Mouse (Mus musculus) frontal cortex, postnatal 10 days (tissue): ENCODE results near the gene Trim10.
A peak's percentile ranks its signal among the peaks of the same experiment; 100 is the strongest.
"Not testable (repeated sequence)": the region's sequence is repeated elsewhere in the genome, so short reads cannot be mapped to it uniquely, and the experiment has no call there.

Source experiments
- DNase-seq, 2 experiments: peaks; one replicate each; pipeline ENCODE4 v3.0.0; 2022; ENCODE audit warnings: low spot score in 2 of 2, mixed read lengths in 1 of 2

Gene Trim10

GRCm38 (mm10) chr17:36858181-36858580 is 11.2 kb upstream of the Trim10 start:
- DNase-seq = no peak

DNA sequence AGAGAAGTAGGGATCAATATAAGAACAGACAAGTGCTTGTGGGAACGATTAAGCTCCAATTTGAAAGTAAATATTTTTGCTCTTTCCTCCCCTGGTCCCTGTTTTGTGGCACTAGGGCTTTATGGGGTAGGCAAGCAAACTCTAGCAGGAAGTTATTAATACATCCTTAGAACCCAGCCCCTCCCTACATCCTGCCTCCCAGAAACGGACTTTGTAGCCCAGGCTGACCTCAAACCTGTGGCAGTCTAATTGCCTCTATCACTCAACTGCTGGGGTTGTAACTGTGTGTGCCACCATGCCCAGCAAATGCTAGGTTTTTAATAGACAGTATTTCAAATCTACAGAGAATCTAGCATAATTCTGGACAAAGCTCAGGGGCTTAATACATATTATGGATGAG is 7.7 kb upstream of the Trim10 start:
- DNase-seq = no peak

GRCm38 (mm10) chr17:36866719-36867527 is 2.5 kb upstream of the Trim10 start, which contains the start of gene Trim15:
Gene Trim15 (minus strand): TSS chr17:36867210.
- no peak for DNase-seq

DNA sequence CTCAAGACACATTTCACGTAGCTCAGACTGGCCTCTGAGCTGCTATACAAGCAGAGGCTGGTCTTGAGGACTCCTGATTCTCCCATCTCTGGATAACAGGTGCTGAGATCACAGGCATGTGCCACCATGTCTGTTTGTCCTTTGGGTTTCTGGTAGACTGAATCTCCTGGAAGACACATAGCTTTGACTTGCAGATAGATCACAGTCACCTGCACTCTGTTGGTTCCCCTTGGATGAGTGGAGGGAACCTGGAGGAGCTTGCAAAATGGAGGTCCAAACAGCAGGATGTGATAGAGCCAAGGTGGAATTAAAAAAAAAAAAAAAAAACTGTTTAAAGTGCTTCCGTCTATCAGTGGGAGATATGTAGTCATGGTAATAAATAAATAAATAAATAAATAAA is 538 bp upstream of the Trim10 start:
- no peak for DNase-seq

DNA sequence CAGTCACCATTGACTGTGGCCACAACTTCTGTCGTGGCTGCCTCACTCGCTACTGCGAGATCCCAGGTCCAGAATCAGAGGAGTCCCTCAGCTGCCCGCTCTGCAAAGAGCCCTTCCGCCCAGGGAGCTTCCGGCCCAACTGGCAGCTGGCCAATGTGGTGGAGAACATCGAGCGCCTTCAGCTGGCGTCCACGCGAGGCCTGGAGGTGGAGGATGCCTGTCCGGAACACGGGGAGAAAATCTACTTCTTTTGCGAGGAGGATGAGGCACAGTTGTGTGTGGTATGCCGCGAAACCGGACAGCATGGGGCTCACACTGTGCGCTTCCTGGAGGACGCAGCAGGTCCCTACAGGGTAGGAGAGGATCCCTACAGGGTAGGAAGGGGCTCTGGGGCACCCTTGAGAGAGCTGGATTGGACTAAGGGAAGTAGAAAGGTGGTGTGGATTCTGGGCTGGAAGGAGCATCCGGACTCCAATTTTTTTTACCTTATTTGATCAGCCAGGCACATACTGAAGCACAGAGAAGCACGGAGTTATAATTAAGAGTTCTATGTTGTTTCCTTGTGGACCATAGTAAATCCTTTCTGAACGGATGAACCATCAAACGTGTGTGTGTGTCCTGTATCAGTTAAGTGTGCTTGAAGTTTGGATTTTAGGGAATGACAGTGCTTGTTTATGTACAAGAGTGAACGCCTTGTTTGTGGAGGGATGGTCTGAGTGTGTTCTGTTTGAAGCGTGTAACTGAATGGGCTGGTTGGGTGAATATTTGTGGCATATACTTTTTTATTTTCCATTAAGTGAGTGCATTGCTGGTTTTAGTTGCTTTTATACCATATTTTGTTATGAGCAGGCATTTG is 809 bp downstream of the Trim10 start:
- no peak for DNase-seq

DNA sequence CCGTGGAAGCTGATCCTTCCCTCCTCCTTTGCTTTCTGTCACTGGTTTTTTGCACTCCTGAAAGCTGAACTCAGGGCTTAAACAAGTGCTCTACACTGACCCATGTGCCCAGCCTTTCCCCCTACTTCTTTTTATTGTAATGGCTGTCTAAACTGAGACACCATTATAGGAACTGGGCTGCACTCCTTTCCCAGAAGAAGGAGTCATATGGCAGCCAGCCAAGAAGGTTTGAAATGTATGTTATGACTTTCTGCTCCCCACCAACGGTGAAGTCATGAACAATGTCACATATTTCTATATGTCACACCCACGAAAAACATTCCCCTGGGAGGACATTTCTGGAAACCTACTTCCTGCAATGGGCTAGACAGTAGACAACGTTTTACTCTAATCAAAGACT is 5.3 kb downstream of the Trim10 start:
- DNase-seq = no peak

DNA sequence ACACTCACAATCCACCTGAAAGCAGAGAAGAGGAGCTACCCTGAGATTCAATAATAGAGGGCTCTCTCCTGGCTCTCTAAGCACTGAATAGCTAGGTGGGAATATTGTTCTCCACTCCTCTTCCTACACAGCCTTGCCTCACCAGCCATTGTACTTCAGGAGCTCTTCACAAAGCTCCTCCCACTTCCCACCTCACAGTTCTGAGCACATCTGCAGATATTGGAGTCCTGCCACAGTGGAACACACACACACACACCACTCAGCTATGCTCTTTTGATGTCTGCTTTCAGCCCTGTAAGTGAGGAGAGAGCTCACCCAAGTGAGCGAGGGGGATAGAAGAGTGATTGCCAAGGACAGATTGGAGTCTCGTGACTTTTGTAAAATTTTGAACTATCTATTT is 14.0 kb downstream of the Trim10 start:
- no peak for DNase-seq

DNA sequence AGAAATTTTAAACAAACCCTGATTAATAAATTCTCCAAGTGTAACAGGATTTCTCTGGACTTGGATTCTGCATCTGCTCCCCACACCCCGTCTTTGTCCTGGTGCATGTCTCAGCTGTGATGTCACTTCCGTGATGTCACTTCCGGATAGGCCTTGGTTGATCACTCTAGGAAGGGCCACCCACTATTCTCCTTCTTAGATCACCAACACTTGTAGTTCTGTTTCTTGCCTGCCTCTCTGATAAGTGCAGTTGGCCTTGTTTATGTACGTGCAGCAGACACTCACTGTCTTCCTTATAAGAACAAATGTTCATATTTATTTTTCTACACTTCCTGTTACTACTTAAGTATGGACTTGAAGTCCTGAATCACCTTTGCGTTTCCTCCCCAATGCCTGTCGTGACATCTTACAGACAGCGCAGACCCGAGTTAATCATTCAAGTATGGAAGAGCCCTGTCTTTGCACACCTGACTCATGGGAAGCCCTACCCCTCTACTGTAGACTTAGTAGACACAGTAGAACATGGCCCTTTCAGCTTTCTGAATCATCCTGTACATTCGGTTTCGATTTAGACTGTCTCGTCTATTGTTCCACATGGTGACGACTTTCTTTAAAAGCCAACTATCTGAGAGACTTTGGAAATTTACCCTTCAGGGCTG is 15.9 kb downstream of the Trim10 start:
- no peak for DNase-seq

- no peak for DNase-seq
Measured at GRCm38 (mm10) chr17:36890073-36890903, 20.9 kb downstream of the Trim10 start, which contains the start of gene Trim40. Gene Trim40 (minus strand): TSS chr17:36890123.

DNA sequence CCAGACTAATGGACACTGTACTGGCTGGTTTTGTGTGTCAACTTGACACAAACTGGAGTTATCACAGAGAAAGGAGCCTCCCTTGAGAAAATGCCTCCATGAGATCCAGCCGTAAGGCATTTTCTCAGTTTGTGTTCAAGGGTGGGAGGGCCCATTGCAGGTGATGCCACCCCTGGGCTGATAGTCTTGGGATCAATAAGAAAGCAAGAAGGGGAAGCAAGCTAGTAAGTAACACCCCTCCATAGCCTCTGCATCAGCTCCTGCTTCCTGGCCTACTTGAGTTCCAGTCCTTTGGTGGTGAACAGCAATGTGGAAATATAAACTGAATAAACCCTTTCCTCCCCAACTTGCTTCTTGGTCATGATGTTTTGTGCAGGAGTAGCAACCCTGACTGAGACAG is 22.1 kb downstream of the Trim10 start:
- not testable (repeated sequence) for DNase-seq

DNA sequence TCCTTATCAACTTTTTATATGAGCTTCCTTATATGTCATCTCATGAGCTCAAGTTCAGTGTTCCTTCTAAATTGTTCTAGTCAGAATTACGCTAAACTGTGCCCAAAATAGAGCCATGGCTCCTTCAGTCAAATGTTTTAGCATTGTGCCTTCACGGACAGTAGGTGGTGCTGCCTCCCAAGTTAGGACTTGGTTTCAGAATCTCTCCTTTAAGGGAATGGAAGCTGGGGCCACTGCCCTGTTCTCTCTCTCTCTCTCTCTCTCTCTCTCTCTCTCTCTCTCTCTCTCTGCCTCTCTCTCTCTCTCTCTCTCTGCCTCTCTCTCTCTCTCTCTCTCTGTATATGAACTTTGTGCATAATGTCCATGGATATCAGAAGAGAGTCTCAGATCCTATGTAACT is 23.0 kb downstream of the Trim10 start:
- DNase-seq = peak in 1 of 2 experiments; percentile 30

DNA sequence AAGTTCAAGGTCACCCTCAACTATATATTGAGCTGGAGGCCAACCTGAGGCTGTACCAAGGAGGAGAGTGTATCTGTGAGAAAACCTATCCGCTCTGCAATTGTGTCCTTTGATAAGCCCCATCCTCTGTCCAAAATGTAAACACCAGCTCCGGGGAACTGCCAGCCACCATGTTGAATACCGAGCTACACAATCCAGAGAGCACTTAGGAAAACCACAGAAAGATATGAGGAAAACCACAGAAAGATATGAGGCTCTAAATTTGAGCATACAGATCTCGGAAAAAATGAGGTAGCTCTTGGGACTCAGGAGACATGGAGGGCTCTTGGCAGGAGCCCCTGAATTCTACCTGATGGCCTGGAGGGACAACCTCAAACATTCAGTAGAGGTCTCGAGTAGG is 24.0 kb downstream of the Trim10 start:
- no peak for DNase-seq

GRCm38 (mm10) chr17:36896583-36896982 is 27.2 kb downstream of the Trim10 start:
- DNase-seq = no peak

DNA sequence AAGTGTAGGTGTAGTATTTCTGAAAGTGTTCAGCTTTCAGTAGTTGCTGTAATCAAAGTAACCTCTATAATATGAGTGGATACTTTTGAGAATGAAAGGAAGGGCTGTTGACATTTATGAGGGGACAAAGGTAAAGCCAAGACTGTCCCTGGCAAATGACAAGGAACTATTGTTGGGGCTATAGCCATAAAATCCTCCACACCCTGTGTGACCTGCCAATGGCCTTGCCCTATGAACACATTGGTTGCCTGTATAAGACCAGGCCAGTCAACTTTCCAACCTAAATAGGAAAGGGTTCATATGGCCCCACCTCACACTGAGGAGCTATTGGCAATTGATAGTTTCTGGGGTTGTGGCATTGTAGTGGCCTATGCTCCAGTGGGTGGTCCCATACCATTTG is 27.7 kb downstream of the Trim10 start:
- no peak for DNase-seq

DNA sequence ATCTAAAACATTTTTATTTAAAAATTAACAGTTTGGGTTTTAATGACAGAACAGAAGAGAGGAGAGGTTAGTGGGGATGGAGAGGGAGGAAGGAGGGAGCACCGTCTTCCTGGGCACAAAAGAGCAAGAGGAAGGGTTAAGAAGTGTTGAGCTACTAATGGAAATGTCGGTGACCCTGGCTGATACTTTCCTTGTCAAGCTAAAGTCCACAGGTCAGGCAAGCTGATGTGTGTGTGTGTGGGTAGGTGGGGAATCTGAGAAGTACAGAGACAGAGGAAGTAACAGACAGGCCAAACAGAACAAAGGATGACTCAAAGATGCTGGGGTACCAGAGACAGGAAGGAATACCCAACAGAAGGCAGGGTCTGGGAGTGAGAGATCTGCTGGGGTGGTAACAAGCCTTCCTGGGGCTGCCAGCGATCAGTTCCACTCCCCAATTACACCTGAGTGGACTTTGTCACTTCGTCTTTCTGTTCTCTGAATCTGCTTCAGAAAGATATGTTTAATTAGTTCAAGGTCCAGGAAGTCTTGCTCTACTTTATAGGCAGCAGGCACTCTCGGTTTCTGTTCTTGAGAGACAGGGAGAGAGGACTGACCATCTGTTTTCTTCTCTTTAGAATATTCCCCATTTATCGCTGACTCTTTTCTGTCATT is 28.3 kb downstream of the Trim10 start, which contains the start of gene Trim31:
Gene Trim31 (plus strand): TSS at position 567 of the 654 bp plus-strand sequence.
- DNase-seq = no peak

- DNase-seq = no peak
Measured at GRCm38 (mm10) chr17:36899376-36899775, 30.0 kb downstream of the Trim10 start.

GRCm38 (mm10) chr17:36900001-36900400 is 30.6 kb downstream of the Trim10 start:
- no peak for DNase-seq

DNA sequence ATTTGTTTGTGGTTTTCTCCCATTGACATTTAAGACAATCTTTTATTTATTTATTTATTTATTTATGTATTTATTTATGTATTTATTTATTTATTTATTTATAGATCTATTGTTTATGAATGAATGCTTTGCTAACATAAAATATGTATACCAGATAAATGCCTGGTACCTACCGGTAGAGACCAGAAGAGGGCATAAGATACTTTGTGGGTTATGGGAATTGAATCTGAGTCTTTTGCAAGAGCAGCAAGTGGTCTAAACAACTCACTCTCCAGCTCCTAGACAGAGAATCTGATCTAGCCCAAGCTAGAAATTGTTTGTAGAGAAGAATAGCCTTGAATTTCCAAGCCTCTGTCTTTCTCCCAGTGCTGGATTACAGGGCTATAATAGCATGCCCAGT is 31.3 kb downstream of the Trim10 start:
- DNase-seq = no peak

GRCm38 (mm10) chr17:36903651-36904050 is 34.3 kb downstream of the Trim10 start:
- no peak for DNase-seq

GRCm38 (mm10) chr17:36908235-36908634 is 38.9 kb downstream of the Trim10 start:
- no peak for DNase-seq

DNA sequence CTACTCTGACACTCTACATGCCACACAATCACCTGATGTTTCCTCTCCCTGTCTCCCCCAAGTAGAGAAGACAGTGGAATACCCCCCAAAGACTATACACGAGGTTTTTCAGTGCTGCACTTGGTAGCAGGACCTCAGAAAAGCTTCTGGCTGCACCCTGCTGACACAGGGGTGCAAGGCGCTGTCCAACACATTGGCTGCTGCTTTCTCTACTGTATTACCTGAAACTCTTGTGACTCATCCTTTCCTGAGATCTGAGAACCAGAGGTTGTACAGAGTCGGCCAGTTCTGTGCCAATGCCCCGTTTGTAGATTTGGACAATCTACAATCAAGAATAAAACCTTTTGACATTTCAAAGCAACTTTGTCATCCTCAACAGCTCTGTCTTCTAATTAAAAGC is 40.4 kb downstream of the Trim10 start:
- no peak for DNase-seq
